Mouse (Mus musculus) liver, embryonic 12.5 days (tissue): ENCODE measurements around the gene Nrros. TPM values are rescaled to one million over a fixed set of nuclear protein-coding genes. Genes with fewer than 3 reads are reported as not detected.

Experiments
- ATAC-seq: fragments of 200-750 bp; cut with Nextera tagmentation; 2 replicates; pipeline ENCODE4 v1.8.0; 2017; ENCODE audit warnings: moderate number of reproducible peaks, mild to moderate bottlenecking, moderate library complexity
- H3K27ac ChIP-seq: fragments of 300-500 bp; sonication (generic); 2 replicates; pipeline ENCODE4 v1.5.1; 2016; ENCODE audit warnings: mild to moderate bottlenecking
- H3K27me3 ChIP-seq: fragments of 300-500 bp; sonication (generic); replicated peaks from 2 replicates; pipeline ENCODE4 v1.6.1; 2016; ENCODE audit warnings: mild to moderate bottlenecking, moderate library complexity
- H3K36me3 ChIP-seq: fragments of 300-500 bp; sonication (generic); 2 replicates; pipeline ENCODE4 v1.6.1; 2016; ENCODE audit warnings: mild to moderate bottlenecking, moderate library complexity
- H3K4me1 ChIP-seq: fragments of 300-500 bp; sonication (generic); 2 replicates; pipeline ENCODE4 v1.6.1; 2016
- H3K4me2 ChIP-seq: fragments of 300-500 bp; sonication (generic); 2 replicates; pipeline ENCODE4 v1.6.1; 2016; ENCODE audit warnings: mild to moderate bottlenecking, moderate library complexity
- H3K4me3 ChIP-seq: fragments of 300-500 bp; sonication (generic); 2 replicates; pipeline ENCODE4 v1.5.1; 2016; ENCODE audit warnings: mild to moderate bottlenecking, moderate library complexity
- H3K9ac ChIP-seq: fragments of 300-500 bp; sonication (generic); 2 replicates; pipeline ENCODE4 v1.6.1; 2016; ENCODE audit warnings: mild to moderate bottlenecking, moderate library complexity
- H3K9me3 ChIP-seq: fragments of 300-500 bp; sonication (generic); replicated peaks from 2 replicates; pipeline ENCODE4 v1.6.1; 2016; ENCODE audit warnings: mild to moderate bottlenecking, moderate library complexity
- WGBS: fragments of 180-500 bp; shearing (Covaris S2); methylation state at CpG from one replicate; pipeline ENCODE4 v1.1.7; 2016; ENCODE audit not compliant: insufficient replicate concordance; 5-methylcytosine and 5-hydroxymethylcytosine counted together
- polyA plus RNA-seq: library from polyadenylated mRNA; unstranded; fragments of >200 nt; fragmentation: Nextera tagmentation; extraction: Ambion mirVana; gene quantifications from 2 replicates; pipeline ENCODE4 v1.2.1, GENCODE M21; 2016

Gene Nrros
- polyA plus RNA-seq, 1 experiment from 2014 or later = 29.9 TPM

- no peak overlapping the region for H3K9ac ChIP-seq
- no peak overlapping the region for H3K4me3 ChIP-seq
- ATAC-seq = no peak
- 75% methylated on average over 4 of the region's 4 CpGs for WGBS
- no peak overlapping the region for H3K4me2 ChIP-seq
- H3K4me1 ChIP-seq = peaks cover 23% of the 10 kb centered on the region
- H3K36me3 ChIP-seq = no peaks in the 10 kb centered on the region
- no peak overlapping the region for H3K27ac ChIP-seq
- no peaks in the 10 kb centered on the region for H3K9me3 ChIP-seq
- no peaks in the 10 kb centered on the region for H3K27me3 ChIP-seq
These were observed 38.3 kb downstream of the Nrros start for GRCm38 (mm10) chr16:32127046-32127445.

- WGBS = 70% methylated on average over 3 of the region's 3 CpGs
- Histone ChIP-seq H3K27ac (no peak overlapping the region), H3K4me2 (no peak overlapping the region), H3K27me3 (no peaks in the 10 kb centered on the region), H3K4me3 (no peak overlapping the region), H3K9ac (no peak overlapping the region), H3K36me3 (no peaks in the 10 kb centered on the region), H3K4me1 (peaks cover 12% of the 10 kb centered on the region), H3K9me3 (no peaks in the 10 kb centered on the region)
- ATAC-seq = no peak
These were observed 40.0 kb downstream of the Nrros start for GRCm38 (mm10) chr16:32125364-32125763.

DNA sequence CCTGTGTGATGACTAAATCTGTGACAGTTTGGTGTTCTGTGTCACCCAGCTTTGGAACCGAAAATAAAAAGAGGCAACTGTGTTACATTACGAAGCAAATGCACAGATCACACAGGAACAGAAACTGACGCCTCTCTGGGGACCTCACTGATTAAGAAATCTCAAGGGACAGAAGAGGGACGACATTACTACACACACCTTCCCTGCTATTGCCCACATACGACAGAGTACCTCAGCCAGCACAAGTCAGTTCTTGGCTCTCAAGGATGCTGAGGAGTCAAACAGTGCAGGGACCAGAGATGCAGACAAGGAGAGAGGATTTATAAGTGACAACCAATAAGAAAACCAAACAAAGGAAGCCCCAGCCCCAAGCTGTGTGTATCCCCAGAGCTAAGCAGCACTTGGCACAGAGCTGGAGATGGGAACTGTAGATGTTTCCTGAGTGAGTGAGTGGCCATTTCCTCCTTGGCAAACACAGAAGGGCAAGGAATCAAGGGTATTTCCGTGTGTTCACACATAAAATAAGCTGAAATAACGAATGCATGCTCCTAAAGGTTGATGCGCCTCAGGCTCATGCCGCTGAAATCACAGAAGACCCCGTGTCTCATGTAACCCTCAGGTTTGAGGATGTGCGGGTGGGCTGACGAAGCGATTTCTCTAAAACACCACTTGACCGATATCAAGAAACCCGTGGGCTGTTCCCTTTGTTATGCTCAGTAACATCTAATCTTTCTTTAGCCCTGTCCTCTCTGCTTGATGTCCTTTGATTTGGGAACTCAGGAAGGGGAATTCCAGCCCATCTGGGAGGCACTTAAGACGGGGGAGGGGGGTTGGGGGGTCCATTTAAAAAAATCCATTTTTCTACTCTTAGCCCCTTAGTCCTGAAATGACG, 40.7 kb downstream of the Nrros start:
- Histone ChIP-seq H3K4me1 (peaks cover 7% of the 10 kb centered on the region), H3K27ac (no peak overlapping the region), H3K27me3 (no peaks in the 10 kb centered on the region), H3K36me3 (no peaks in the 10 kb centered on the region), H3K4me2 (no peak overlapping the region), H3K9ac (no peak overlapping the region), H3K9me3 (no peaks in the 10 kb centered on the region), H3K4me3 (no peak overlapping the region)
- WGBS = 50% methylated on average over 17 of the region's 17 CpGs
- ATAC-seq = no peak

GRCm38 (mm10) chr16:32124020-32124419, 41.4 kb downstream of the Nrros start:
- Histone ChIP-seq H3K4me2 (no peak overlapping the region), H3K36me3 (no peaks in the 10 kb centered on the region), H3K9ac (no peak overlapping the region), H3K4me1 (peaks cover under 1% of the 10 kb centered on the region; the same call in 1 of the 2 replicates), H3K4me3 (no peak overlapping the region), H3K27me3 (no peaks in the 10 kb centered on the region), H3K27ac (no peak overlapping the region), H3K9me3 (no peaks in the 10 kb centered on the region)
- ATAC-seq = no peak
- 79% methylated on average over 7 of the region's 7 CpGs for WGBS

DNA sequence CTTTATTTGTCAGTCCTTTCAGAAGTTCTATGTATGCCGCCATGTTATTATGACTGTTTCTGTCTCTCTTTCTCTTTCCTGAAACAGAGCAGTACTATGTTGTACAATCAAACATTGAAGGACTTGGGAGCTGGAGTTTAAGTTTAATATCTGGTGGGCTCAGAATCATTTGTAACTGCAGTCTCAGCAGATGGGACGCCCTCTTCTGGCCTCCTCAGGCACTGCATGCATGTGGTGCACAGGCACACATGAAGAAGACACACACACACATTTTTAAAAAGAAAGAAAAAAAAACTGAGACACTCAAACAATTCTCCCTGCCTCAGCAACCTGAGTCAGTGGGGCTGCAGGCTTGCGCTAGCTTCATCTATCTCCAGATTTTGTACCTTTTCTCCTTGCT, 44.9 kb downstream of the Nrros start:
- no peak overlapping the region for H3K4me3 ChIP-seq
- no peak overlapping the region for H3K9ac ChIP-seq
- WGBS = 73% methylated on average over 3 of the region's 3 CpGs
- peaks cover 12% of the 10 kb centered on the region for H3K4me1 ChIP-seq
- no peaks in the 10 kb centered on the region for H3K9me3 ChIP-seq
- no peak overlapping the region for H3K4me2 ChIP-seq
- no peak for ATAC-seq
- H3K27ac ChIP-seq = no peak overlapping the region
- no peaks in the 10 kb centered on the region for H3K27me3 ChIP-seq
- no peaks in the 10 kb centered on the region for H3K36me3 ChIP-seq

DNA sequence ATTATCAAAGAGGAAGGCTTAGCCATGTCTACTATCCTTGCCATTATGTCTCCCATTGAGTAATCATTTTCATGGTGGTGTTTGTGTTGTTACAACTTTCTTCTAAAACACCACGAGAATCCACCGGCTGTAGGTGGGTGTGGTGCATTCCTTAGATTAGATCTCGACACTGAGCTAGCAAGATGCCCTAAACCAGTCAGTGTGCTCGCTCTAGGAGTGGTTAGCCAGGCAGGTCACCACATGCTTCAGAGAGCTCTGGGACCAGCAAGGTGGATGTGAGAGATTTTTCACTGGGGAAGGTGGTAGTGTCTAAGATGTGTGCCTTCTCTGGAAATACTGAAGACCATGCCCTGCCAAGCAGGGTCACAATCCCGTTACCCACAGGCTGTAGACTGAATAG, 49.2 kb downstream of the Nrros start:
- Histone ChIP-seq H3K4me3 (no peak overlapping the region), H3K4me1 (peaks cover 42% of the 10 kb centered on the region), H3K27ac (no peak overlapping the region), H3K4me2 (peak overlapping the region; percentile 70), H3K9ac (no peak overlapping the region), H3K36me3 (no peaks in the 10 kb centered on the region), H3K9me3 (no peaks in the 10 kb centered on the region), H3K27me3 (no peaks in the 10 kb centered on the region)
- no peak for ATAC-seq
- 24% methylated on average over 5 of the region's 5 CpGs for WGBS

- ATAC-seq = no peak
- Histone ChIP-seq H3K4me1 (peaks cover 42% of the 10 kb centered on the region), H3K27ac (no peak overlapping the region), H3K9ac (no peak overlapping the region), H3K4me2 (peak overlapping the region; percentile 70), H3K36me3 (no peaks in the 10 kb centered on the region), H3K27me3 (no peaks in the 10 kb centered on the region), H3K9me3 (no peaks in the 10 kb centered on the region), H3K4me3 (no peak overlapping the region)
- 31% methylated on average over 6 of the region's 6 CpGs for WGBS
These were observed 49.6 kb downstream of the Nrros start for GRCm38 (mm10) chr16:32115781-32116180.

DNA sequence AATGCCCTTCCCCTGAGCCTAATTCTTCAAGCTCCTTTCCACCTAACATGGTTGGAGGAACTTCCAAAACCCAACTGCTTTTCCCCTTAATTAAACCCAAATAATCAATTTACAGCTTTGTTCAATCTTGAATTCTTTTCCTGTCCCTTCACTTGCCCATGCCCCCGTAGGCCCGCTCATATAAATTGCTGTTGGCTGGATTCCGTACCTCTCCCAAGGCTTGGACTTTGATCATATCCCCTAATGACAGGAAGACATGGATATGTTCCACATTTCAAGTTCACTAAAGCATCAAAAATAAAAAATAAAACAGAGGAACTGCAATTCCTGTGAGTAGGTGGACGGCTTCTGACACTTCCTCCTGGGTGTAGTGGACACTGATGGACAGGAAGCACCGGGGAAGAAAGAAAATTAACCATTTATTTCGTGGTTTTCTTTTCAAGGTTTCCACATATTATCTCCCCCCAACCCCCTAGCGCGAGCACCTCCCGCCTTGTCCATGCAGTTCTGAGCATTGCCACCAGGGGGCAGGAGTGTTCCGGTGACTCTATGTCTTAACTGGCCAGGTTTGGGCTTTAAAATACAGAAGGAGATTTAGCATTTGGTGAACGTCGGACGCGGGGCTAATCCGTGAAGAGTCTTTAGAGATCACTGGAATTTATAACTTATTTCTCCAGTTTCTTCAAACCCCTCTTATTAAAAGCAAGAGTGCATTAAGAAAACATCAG, 50.3 kb downstream of the Nrros start:
- ATAC-seq = no peak; the same call in 1 of the 2 replicates
- WGBS = 18% methylated on average over 15 of the region's 15 CpGs
- H3K4me1 ChIP-seq = peaks cover 42% of the 10 kb centered on the region
- H3K9ac ChIP-seq = no peak overlapping the region
- 0 out of 2 replicates have a peak, but pooled peaks cover 2% of the 10 kb centered on the region for H3K36me3 ChIP-seq
- no peaks in the 10 kb centered on the region for H3K9me3 ChIP-seq
- H3K4me2 ChIP-seq = peak overlapping the region; percentile 70
- H3K27me3 ChIP-seq = no peaks in the 10 kb centered on the region
- no peak overlapping the region for H3K4me3 ChIP-seq
- H3K27ac ChIP-seq = no peak overlapping the region

- Histone ChIP-seq H3K4me2 (peak overlapping the region; percentile 70), H3K9me3 (no peaks in the 10 kb centered on the region), H3K36me3 (0 out of 2 replicates have a peak, but pooled peaks cover 2% of the 10 kb centered on the region), H3K9ac (no peak overlapping the region), H3K27ac (no peak overlapping the region), H3K27me3 (no peaks in the 10 kb centered on the region), H3K4me3 (no peak overlapping the region; the same call in 1 of the 2 replicates), H3K4me1 (peaks cover 42% of the 10 kb centered on the region)
- ATAC-seq = no peak
- WGBS = 81% methylated on average over 10 of the region's 10 CpGs
These were observed 51.0 kb downstream of the Nrros start for GRCm38 (mm10) chr16:32114406-32114805.

DNA sequence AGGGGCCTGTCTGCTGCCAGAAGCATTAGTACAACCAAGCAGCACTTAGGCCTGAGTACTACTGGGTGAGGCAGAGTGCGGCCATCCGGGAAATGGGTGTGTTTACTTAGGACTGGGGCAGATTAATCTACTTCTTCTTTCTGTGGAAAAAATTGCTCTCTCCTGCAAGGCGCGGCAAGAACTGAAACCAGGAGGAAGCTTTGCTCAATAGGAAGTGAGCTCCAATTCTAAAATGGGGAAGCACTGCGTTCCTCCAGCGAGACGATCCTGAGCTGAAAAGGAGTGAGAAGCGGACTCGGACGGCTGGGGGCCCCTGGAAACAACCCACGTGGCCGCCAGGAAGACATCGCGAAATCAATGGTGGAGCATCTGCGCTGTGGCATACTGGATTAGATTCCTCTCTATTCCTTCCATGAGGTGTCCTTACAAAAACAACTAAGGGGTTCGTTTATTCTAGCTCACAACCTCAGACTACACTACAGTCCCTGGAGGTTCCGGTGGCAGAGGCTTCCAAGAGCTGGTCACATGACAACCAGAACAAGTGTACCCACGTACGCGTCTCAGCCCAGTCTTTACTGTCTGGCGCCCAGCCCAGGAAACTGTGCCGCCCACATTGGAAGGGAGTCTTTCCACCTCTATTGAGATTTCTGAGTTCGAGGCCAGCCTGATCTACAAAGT, 51.7 kb downstream of the Nrros start:
- Histone ChIP-seq H3K4me1 (peaks cover 42% of the 10 kb centered on the region), H3K9ac (peak overlapping the region; percentile 49; the same call in 1 of the 2 replicates), H3K9me3 (no peaks in the 10 kb centered on the region), H3K27me3 (no peaks in the 10 kb centered on the region), H3K4me2 (peak overlapping the region; percentile 70), H3K27ac (peak overlapping the region; percentile 66), H3K4me3 (peak overlapping the region; percentile 44), H3K36me3 (0 out of 2 replicates have a peak, but pooled peaks cover 2% of the 10 kb centered on the region)
- ATAC-seq = peak; percentile 74
- WGBS = 12% methylated on average over 23 of the region's 23 CpGs

DNA sequence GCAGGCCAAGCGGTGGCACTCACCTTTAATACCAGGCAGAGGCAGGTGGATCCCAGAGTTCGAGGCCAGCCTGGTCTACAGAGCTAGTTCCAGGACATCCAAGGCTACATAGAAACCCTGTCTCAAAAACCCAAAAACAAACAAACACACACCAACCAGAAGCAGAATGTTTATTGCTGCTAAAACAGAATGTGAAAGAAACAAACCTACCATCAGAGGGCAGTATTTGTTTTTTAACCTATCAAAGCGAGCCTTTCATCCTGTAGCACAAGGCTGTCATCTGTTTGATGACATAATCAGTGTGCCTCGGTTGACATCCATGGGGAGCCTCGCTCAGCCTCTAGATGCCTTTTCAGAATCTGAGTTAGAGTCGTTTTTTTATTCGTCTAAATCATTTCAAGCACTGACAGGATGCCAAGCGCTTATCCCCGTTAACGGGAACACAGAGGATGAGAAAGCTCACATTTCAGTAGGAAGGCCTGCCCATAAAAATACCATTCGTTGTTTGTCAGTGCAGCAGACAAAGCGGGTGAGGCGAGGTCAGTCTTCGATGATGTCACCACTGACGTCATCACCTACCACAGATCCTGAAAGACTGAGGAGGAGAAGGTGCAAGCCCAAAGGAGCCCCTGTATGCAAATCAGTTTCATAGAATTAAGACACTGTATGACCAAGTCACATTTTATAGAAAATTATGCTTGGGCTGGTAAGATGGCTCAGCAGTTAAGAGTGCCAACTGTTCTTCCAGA, 54.3 kb downstream of the Nrros start:
- Histone ChIP-seq H3K4me2 (no peak overlapping the region), H3K27me3 (no peaks in the 10 kb centered on the region), H3K36me3 (peaks cover 10% of the 10 kb centered on the region), H3K9me3 (no peaks in the 10 kb centered on the region), H3K9ac (no peak overlapping the region), H3K4me3 (no peak overlapping the region), H3K27ac (no peak overlapping the region), H3K4me1 (peaks cover 44% of the 10 kb centered on the region)
- 65% methylated on average over 15 of the region's 15 CpGs for WGBS
- no peak for ATAC-seq
